Mouse (Mus musculus) heart, postnatal 14 days (tissue): ENCODE data around the gene Rnf223. TPM values are rescaled to one million over a fixed set of nuclear protein-coding genes. Genes with fewer than 3 reads are reported as not detected.
"Not testable (repeated sequence)": the region's sequence is repeated elsewhere in the genome, so short reads cannot be mapped to it uniquely, and the experiment has no call there.

ENCODE experiments used
- DNase-seq, 2 experiments: peaks; one replicate each; pipeline ENCODE4 v3.0.0; 2021 to 2022
- intact Hi-C: fragments of 180-260 bp; cut with DNase I; formaldehyde crosslinking; loops from one replicate; pipeline ENCODE4 v1.15.1; 2025
- total RNA-seq, 2 experiments: library from RNA; stranded (reverse); gene quantifications; 2 replicates each; pipeline ENCODE4 v1.2.3; 2021

Rnf223 gene
- total RNA-seq, 2 experiments from 2014 or later = 0.07 to 0.22 TPM

DNA sequence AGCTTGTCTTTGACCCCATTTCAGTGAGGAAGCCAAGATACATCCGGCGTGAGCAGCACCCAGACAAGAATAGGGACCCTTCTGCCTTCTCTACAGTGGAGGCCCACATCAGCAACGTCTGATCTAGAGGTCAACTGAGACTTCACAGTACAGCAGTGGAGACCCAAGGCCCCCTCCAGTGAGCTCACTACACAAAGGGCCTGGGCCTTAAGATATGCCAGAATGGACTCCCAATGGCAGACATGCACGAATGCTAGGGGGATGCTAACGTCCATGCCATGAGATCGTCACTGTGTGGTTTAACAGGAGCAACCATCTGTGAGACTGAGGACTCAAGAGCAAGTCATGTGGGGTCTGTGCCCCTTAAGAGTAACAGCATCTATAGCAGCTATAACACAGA is 4.9 kb upstream of the Rnf223 start:
- intact Hi-C loops = loop anchor here (5.0 kb wide), 1 partner anchor 47 kb away; no protein-coding TSS in a partner anchor
- no peak for DNase-seq

DNA sequence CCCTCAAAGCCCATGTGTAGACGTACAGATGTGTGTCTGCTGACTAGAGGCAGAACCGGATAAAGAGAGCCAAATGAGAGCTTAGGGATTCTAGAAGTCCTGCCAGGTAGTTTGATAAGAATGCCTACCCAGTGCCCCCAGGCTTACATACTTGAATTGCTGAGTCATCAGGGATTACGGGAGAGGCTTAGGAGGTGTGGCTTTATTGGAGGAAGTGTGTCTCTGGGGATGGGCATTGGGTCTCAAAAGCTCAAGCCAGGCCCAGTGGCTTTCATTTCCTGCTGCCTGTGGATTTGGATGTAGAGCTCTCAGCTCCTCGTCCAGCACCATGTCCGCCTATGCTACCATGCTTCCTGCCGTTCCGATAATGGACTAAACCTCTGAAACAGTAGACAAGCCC is 3.5 kb upstream of the Rnf223 start:
- intact Hi-C loops = loop anchor here (5.0 kb wide), 1 partner anchor 45 kb away; no protein-coding TSS in a partner anchor

DNA sequence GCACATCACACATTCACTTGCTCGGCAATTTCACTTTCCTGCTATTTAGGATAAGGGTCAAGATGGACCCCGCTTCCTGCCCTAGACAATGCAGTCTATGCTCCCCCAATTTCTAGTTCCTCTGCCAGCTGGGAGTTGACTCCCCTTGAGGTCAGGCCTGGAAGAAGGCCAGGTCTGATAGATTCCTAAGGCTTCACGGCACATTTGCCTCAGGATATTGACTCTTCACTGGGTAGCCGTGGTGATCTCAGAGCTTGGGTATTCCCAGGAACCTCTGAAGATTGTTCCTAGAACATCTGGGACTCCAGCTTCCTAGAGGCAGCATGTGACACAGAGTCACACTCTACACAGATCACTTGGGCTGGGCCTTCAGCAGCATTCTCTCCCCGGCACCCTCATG is 1.6 kb upstream of the Rnf223 start:
- DNase-seq = no peak
- intact Hi-C loops = loop anchor here (5.0 kb wide), 1 partner anchor 44 kb away; no protein-coding TSS in a partner anchor

More for the DNA sequence above, 3.5 kb upstream of the Rnf223 start:
- DNase-seq = no peak

DNA sequence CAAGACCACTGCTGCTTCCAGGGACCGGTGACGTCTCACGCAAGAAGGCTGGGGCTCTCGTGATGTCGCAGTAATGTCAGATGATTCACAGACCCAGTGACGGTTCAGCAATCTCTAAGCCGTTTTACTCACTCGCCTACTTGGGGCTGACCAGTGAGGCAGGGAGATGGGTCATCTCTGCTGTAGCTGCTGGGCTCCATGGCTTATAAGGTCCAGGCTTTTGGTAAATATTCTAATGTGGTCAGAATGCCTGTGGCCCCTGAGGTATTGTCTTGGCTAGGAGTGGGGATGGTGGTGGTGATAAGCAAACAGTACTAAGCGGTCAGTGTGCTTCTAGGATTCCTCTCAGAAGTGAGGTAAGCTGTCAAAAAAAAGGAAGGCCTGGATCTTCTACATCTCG is 627 bp downstream of the Rnf223 start:
- intact Hi-C loops = no loop called here
- DNase-seq = no peak

DNA sequence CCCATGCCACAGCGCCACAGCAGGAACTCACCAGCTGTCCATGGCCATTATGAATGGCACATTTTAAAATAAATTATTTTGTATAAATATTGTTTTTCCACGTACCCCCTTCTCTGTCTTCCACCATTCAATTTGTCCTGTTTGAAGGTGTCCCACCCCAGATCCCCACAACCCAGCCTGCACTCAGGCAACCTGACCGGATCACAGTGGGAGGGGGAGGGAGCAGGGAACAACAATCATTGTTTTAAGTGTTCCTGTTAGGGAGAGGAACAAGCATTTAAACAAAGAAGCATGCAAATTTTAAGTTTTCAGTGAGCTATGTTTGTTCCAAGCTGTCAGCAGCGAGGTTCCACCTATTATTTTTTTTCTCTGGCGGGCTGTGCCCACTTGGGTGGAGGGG is 3.0 kb downstream of the Rnf223 start:
- no peak for DNase-seq
- intact Hi-C loops = no loop called here

DNA sequence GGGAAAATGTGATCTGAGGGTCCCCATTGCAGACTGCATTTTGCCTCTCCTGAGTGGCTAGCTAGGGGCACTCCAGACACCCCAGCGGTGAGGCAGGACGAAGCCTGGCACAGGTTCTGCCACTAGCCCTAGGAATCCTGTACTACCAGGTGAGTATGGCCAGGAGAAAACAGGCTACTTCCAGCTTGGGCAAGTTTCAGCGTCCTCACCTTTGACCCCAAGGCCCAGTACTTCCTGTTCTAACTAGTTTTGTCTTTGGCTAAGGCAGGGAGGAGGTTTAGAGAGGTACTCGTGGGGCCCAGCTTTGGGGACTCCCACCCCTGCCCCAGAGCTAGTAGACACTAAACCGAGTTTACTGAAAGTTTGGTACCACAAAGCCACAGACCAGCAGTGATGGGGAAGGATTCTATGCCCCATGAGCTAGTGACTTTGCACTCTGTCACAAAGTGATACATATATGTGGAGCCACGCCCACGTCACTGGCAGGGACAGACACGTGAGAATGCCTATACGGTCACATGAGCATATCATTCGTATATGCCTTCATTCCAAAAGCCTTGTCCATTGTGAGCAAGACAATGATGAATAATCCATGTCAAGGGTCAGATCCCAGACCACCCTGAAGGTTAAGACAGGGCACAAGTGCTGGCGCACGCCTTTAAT is 3.8 kb downstream of the Rnf223 start:
- DNase-seq = no peak
- intact Hi-C loops = no loop called here

DNA sequence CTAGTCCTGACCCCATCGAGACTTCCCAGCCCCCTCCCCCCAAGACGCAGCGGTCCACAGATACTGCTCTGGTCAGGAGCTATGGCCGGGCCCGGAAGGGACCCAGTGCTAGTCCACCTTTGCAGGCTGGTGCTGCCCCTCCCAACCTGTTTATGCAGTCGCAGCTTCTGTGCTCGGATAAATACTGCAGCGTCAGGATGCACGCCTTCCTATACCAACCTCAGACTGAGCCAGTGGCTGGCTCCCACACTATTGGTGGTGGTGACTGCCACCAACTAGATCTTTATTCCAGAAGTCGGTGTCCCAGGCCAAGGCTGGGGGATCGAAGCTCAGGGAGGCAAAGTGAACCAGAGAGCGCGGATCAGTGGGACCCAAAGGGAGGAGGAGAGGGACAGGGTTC is 4.8 kb downstream of the Rnf223 start:
- no peak for DNase-seq
- intact Hi-C loops = no loop called here

DNA sequence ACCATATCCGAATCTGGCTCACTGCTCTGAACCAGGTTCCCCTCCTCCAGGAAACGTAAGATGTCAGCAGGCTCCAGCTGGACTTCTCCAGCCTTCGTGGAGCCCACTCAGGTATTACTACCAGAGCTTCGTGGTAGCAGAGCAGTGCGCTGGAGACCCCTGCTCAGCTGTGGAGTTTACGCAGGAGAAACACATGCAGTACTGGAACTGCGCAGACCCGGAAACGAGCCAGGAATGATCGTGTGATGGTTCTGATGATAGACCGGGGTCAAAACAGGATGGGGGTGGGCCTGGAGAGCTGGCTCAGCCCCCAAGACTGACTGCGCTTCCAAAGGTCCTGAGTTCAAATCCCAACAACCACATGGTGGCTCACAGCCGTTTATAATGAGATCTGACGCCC is 5.5 kb downstream of the Rnf223 start:
- DNase-seq = no peak
- intact Hi-C loops = no loop called here

DNA sequence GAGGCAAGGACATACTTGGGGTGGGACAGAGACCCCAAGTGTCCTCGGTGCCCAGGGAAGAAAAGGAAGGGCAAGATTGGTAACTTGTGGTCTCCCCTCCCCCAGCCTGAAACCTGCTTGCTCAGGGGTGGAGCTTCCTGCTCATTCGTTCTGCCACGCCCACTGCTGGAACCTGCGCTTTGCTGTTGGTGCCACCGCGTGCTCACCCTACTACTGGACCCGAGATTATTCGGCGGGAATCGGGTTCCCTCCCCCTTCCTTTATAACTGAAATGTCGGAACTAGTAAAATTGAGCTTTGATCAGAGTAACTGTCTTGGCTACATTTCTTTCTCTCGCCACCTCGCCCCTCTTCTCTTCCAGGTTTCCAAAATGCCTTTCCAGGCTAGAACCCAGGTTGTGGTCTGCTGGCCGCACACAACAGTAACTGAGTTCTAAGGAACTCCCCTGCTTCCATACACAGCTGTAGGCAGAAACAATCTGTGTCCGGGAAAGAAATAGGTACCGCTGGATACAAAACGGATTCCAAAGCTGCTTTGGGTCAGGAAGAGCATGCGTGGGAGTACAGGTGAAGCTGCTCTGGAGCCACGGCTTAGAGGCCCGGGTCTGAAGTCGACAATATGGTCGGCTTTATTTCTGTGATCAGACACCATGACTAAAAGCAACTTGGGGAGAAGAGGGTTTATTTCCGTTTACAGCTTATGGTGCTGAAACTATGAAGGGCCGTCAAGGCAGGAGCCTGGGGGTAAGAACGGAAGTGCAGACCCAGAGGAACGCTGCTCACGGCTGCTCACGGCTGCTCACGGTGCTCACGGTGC is 6.2 kb downstream of the Rnf223 start:
- intact Hi-C loops = no loop called here
- DNase-seq = no peak

DNA sequence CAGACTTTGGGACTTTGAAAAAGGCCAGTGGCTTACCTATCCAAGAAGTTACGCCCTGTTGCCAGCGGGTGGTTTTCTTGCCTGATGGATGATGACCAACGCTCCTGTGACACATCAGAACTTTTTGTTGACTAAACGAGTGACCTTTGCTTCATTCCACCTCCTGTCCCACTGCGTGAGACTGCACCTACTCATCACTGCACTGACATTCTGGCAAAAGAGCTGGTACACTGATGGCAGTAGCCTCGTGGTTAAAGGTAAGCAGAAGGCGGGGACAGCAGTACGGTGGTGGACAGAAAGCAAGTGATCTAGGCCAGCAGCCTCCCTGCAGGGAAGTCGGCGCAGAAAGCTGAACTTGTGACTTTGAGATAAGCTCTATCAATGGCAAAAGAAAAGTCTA is 20.6 kb downstream of the Rnf223 start:
- intact Hi-C loops, DNase-seq: not testable (repeated sequence)

DNA sequence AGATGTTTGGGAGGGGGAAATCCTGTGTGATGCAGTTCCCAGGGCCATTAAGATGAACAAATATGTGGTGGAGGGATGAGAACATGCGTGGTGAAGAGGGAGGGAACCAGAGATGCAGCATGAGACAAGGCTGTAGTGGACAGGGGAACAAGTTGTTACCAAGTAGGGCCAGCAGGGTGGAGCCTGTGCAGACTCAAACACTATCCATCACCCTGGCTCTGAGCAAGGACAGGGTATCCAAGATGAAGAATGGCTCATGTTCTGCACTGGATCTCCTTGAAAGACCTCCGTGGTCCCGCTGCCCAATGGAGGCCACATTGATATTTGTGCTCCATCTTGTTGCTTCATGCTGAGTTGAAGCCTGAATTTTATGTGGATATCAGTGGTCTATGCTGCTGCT is 24.5 kb downstream of the Rnf223 start:
- intact Hi-C loops = no loop called here
- no peak for DNase-seq

DNA sequence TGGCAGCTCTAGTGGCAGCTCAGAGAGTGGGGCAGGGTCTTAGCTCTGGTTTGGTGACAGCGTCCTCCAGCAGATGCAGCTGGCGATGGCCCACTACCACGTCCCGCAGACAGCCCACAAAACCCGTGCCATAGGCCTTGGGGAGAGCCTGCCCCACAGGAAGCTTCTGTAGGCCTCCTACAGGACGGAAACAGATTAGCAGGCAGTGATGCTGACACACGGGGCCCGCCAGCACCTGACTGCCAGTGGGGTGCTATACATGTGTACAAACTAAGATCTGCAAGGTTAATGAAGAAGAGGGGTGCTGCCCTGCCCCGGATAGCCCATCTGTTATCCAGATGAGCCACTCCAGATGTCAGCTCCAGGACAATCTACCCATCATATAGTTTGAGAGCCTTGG is 36.2 kb downstream of the Rnf223 start:
- no peak for DNase-seq
- intact Hi-C loops = no loop called here

DNA sequence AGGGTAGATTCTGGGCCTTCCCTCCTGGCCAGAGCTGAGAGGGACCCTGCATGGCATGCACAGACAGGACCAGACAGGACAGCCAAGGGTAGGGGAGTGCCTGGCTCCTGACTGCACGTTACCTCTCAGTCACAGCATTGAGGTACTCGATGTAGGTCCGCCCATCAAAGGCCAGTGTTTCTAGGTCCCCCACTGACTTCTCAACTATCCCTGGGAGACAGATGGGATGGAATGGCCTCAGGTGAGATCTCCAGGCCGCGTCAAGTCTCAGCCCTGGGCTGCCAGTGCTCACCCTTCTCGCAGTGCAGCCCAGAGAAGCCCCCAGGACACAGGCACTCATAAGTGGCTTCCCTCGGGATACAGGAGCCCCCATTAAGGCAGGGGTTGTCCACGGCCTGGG is 38.3 kb downstream of the Rnf223 start:
- DNase-seq = no peak

DNA sequence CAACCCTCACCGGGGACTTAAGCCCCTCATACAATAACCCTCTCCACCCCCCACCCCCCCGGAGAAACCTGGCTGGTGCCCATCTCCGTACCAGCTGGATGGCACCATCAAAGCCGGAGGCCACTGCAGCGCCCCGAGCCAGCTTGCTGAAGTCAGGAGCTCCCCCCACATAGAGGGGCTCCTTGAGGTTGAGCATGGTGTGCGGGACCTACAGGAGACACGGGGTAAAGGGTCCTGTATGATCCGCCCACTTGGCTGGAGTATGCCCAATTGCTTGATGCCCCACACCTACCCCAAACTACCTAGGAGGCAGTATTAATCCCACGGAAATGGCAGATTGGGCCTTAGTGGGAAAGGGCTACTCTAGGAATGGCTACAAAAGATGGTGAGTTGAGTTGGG is 38.8 kb downstream of the Rnf223 start:
- no peak for DNase-seq
- intact Hi-C loops = no loop called here

More for the DNA sequence above, 38.3 kb downstream of the Rnf223 start:
- intact Hi-C loops = no loop called here

DNA sequence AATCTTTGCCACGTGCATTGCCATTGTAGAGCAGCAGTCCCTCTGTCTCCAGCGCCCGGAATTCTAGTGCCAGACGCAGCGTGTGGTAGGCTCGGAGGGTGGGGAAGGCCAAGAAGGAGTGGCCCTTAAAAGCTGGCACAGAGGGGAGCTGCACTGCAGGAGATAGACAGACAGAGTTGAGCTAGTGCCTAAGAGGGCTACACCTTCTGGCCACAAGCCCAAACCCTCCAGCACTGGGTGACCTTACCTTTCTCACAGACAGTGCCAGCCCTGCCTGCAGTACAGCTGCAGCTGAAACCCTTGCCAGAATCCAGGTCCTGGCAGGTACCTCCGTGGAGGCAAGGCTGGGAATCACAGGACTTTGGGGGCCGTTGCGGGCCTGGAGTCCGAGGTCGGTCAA is 41.5 kb downstream of the Rnf223 start:
- peak; percentile 52 to 65 for DNase-seq
- intact Hi-C loops = loop anchor here (5.0 kb wide), 1 partner anchor 45 kb away; no protein-coding TSS in a partner anchor

DNA sequence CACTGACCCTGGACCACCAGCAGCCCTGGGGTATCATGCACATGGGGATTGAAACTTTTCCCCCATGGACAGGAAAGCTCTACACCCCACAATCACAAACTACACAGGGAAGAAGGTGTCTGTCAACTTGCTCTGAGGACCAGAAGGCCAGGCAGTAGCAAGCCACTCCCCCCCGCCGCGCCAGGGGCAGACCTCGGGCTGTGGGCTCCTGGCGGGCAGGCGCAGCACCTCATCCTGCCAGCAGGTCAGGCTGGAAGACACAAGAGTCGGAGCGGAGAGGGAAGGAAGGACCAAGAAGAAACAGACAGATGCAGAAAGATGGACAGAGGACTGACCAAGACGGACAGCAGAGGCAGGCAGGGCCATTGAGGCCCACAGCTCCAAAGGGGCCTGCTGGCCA is 47.3 kb downstream of the Rnf223 start:
- DNase-seq = no peak
- intact Hi-C loops = no loop called here

Other genes starting within 250 kb of the Rnf223 start
- gene Pusl1, start 238.7 kb upstream of the Rnf223 start, total RNA-seq = 10 to 100 TPM; 14.8 to 18.0 TPM
- 10 to 100 TPM; 19.6 to 21.6 TPM for gene Acap3, start 238.7 kb upstream of the Rnf223 start, total RNA-seq
- 10 to 100 TPM; 53.1 to 62.6 TPM for gene Ube2j2, start 186.7 kb upstream of the Rnf223 start, total RNA-seq
- gene C1qtnf12, start 168.2 kb upstream of the Rnf223 start, total RNA-seq = 10 to 100 TPM; 14.0 to 17.9 TPM
- 1 to 10 TPM; 2.0 to 2.7 TPM for gene B3galt6, start 137.9 kb upstream of the Rnf223 start, total RNA-seq
- 10 to 100 TPM; 83.2 to 84.6 TPM for gene Sdf4, start 137.6 kb upstream of the Rnf223 start, total RNA-seq
- under 1 TPM; 0.50 to 0.80 TPM for gene Tnfrsf4, start 116.7 kb upstream of the Rnf223 start, total RNA-seq
- gene Tnfrsf18, start 104.3 kb upstream of the Rnf223 start, total RNA-seq = under 1 TPM in 1 of 2 experiments, not detected in 1; 0.56 TPM
- not detected for gene Ttll10, start 71.1 kb upstream of the Rnf223 start, total RNA-seq
- gene 9430015G10Rik, start 20.5 kb upstream of the Rnf223 start, total RNA-seq = 1 to 10 TPM; 4.6 to 4.8 TPM
- gene Agrn, start 67.0 kb downstream of the Rnf223 start, total RNA-seq = 10 to 100 TPM; 71.8 to 72.6 TPM
- 1 to 10 TPM; 1.9 to 2.6 TPM for gene Isg15, start 70.3 kb downstream of the Rnf223 start, total RNA-seq
- 1 to 10 TPM; 5.5 to 6.3 TPM for gene AW011738, start 72.8 kb downstream of the Rnf223 start, total RNA-seq
- 100 to 1,000 TPM; 178 to 193 TPM for gene Perm1, start 85.4 kb downstream of the Rnf223 start, total RNA-seq
- gene Plekhn1, start 104.3 kb downstream of the Rnf223 start, total RNA-seq = 10 to 100 TPM in 1 of 2 experiments, 1 to 10 TPM in 1; 9.3 to 11.0 TPM
- 10 to 100 TPM; 20.0 to 22.3 TPM for gene Noc2l, start 105.5 kb downstream of the Rnf223 start, total RNA-seq
- under 1 TPM; 0.22 TPM for gene Samd11, start 125.1 kb downstream of the Rnf223 start, total RNA-seq
- not detected for gene Vmn2r-ps159, start 200.6 kb downstream of the Rnf223 start, total RNA-seq